Mouse (Mus musculus) embryonic facial prominence, embryonic 12.5 days (tissue): ENCODE measurements around the gene Tbl1xr1. TPM values are rescaled to one million over a fixed set of nuclear protein-coding genes. Genes with fewer than 3 reads are reported as not detected.

Experiments used
- ATAC-seq: fragments of 200-750 bp; cut with Nextera tagmentation; 2 replicates; pipeline ENCODE4 v1.8.0; 2017; ENCODE audit not compliant: insufficient number of reproducible peaks, insufficient read depth, low FRiP score, low TSS enrichment
- H3K27ac ChIP-seq: fragments of 300-500 bp; sonication (generic); 2 replicates; pipeline ENCODE4 v1.5.1; 2016; ENCODE audit warnings: mild to moderate bottlenecking
- H3K27me3 ChIP-seq: fragments of 300-500 bp; sonication (generic); 2 replicates; pipeline ENCODE4 v1.6.1; 2016; ENCODE audit warnings: mild to moderate bottlenecking, moderate library complexity
- H3K36me3 ChIP-seq: fragments of 300-500 bp; sonication (generic); 2 replicates; pipeline ENCODE4 v1.6.1; 2016; ENCODE audit warnings: mild to moderate bottlenecking
- H3K4me1 ChIP-seq: fragments of 300-500 bp; sonication (generic); 2 replicates; pipeline ENCODE4 v1.6.1; 2016
- H3K4me2 ChIP-seq: fragments of 300-500 bp; sonication (generic); replicated peaks from 2 replicates; pipeline ENCODE4 v1.6.1; 2016; ENCODE audit warnings: mild to moderate bottlenecking, moderate library complexity
- H3K4me3 ChIP-seq: fragments of 300-500 bp; sonication (generic); 2 replicates; pipeline ENCODE4 v1.5.1; 2016; ENCODE audit warnings: mild to moderate bottlenecking
- H3K9ac ChIP-seq: fragments of 300-500 bp; sonication (generic); 2 replicates; pipeline ENCODE4 v1.6.1; 2016; ENCODE audit warnings: mild to moderate bottlenecking, moderate library complexity
- H3K9me3 ChIP-seq: fragments of 300-500 bp; sonication (generic); 2 replicates; pipeline ENCODE4 v1.6.1; 2016; ENCODE audit warnings: mild to moderate bottlenecking, moderate library complexity
- whole genome bisulfite sequencing: fragments of 180-500 bp; shearing (Covaris S2); methylation state at CpG from one replicate; pipeline ENCODE4 v1.1.7; 2016; 5-methylcytosine and 5-hydroxymethylcytosine counted together
- polyA plus RNA-seq: library from polyadenylated mRNA; unstranded; fragments of >200 nt; fragmentation: Nextera tagmentation; extraction: Ambion mirVana; gene quantifications from 2 replicates; pipeline ENCODE4 v1.2.1, GENCODE M21; 2016

Gene Tbl1xr1
- polyA plus RNA-seq, 1 experiment from 2014 or later: 39.8 TPM

- no peak overlapping the region for H3K4me2 ChIP-seq
- no peaks in the 10 kb centered on the region for H3K4me1 ChIP-seq
- no peak overlapping the region for H3K4me3 ChIP-seq
- no peaks in the 10 kb centered on the region for H3K9me3 ChIP-seq
- no peaks in the 10 kb centered on the region for H3K36me3 ChIP-seq
- WGBS: 71% methylated on average over 3 of the region's 3 CpGs
- no peak overlapping the region for H3K9ac ChIP-seq
- no peak overlapping the region for H3K27ac ChIP-seq
- ATAC-seq: no peak
- H3K27me3 ChIP-seq: no peaks in the 10 kb centered on the region
Measured at GRCm38 (mm10) chr3:22230635-22231034, 154.2 kb downstream of the Tbl1xr1 start.

- Histone ChIP-seq H3K27me3 (no peaks in the 10 kb centered on the region), H3K4me3 (no peak overlapping the region), H3K9me3 (0 out of 2 replicates have a peak, but pooled peaks cover 3% of the 10 kb centered on the region), H3K4me1 (no peaks in the 10 kb centered on the region), H3K36me3 (no peaks in the 10 kb centered on the region), H3K9ac (no peak overlapping the region), H3K4me2 (no peak overlapping the region), H3K27ac (no peak overlapping the region)
- no peak for ATAC-seq
- 87% methylated on average over 16 of the region's 16 CpGs for WGBS
Measured at GRCm38 (mm10) chr3:22238106-22238900, 161.9 kb downstream of the Tbl1xr1 start.
